Mouse (Mus musculus) myocyte (in vitro differentiated cells): ENCODE data around the gene Rab36. TPM values are rescaled to one million over a fixed set of nuclear protein-coding genes. Genes with fewer than 3 reads are reported as not detected.

Experiments used
- H3K27me3 ChIP-seq: one replicate; pipeline ENCODE4 v1.6.1; 2011; ENCODE audit not compliant: control insufficient read depth, insufficient read depth, insufficient read length
- H3K36me3 ChIP-seq: one replicate; pipeline ENCODE4 v1.6.1; 2011; ENCODE audit not compliant: control insufficient read depth, insufficient read depth
- H3K4me2 ChIP-seq: one replicate; pipeline ENCODE4 v1.6.1; 2011; ENCODE audit warnings: low read depth, control low read depth
- H3K4me3 ChIP-seq: one replicate; pipeline ENCODE4 v1.5.1; 2011; ENCODE audit warnings: mild to moderate bottlenecking, control low read depth, moderate library complexity
- H3K79me2 ChIP-seq: one replicate; pipeline ENCODE4 v1.6.1; 2011; ENCODE audit not compliant: control insufficient read depth, insufficient read depth
- H3ac ChIP-seq: one replicate; pipeline ENCODE4 v1.6.1; 2011; ENCODE audit not compliant: control insufficient read depth, insufficient read length
- CEBPB ChIP-seq: IDR thresholded peaks from 2 replicates; pipeline ENCODE4 v1.6.1; 2011; ENCODE audit warnings: mild to moderate bottlenecking, moderate library complexity; ENCODE audit not compliant: poor library complexity, insufficient read depth, severe bottlenecking
- E2F4 ChIP-seq: IDR thresholded peaks from one replicate; pipeline ENCODE4 v1.6.1; 2011; ENCODE audit warnings: mild to moderate bottlenecking, control low read depth, moderate library complexity; ENCODE audit not compliant: insufficient read depth
- MAX ChIP-seq: IDR thresholded peaks from one replicate; pipeline ENCODE4 v1.6.1; 2011; ENCODE audit warnings: low read depth, mild to moderate bottlenecking, control low read depth
- MYOD1 ChIP-seq, 3 experiments: IDR thresholded peaks; one replicate each; pipeline ENCODE4 v1.6.1; 2011; ENCODE audit warnings: control low read depth in 2 of 3, low read depth in 2 of 3, mild to moderate bottlenecking in 2 of 3, moderate library complexity in 1 of 3; ENCODE audit not compliant: insufficient read length in 2 of 3, control insufficient read depth in 1 of 3
- MYOG ChIP-seq, 3 experiments: IDR thresholded peaks; one replicate each; pipeline ENCODE4 v1.6.1; 2011; ENCODE audit warnings: control low read depth in 2 of 3, low read depth in 2 of 3, mild to moderate bottlenecking in 2 of 3; ENCODE audit not compliant: insufficient read length in 2 of 3, control insufficient read depth in 1 of 3, insufficient read depth in 1 of 3
- POLR2A ChIP-seq: IDR thresholded peaks from one replicate; pipeline ENCODE4 v1.6.1; 2011; ENCODE audit warnings: low read depth, mild to moderate bottlenecking, control low read depth, moderate library complexity; ENCODE audit not compliant: insufficient read length
- POLR2AphosphoS2 ChIP-seq: IDR thresholded peaks from one replicate; pipeline ENCODE4 v1.6.1; 2011; ENCODE audit warnings: low read depth, control low read depth; ENCODE audit not compliant: insufficient read length
- REST ChIP-seq: IDR thresholded peaks from one replicate; pipeline ENCODE4 v1.6.1; 2011; ENCODE audit warnings: mild to moderate bottlenecking, control low read depth, moderate library complexity; ENCODE audit not compliant: insufficient read depth, insufficient read length
- SRF ChIP-seq: IDR thresholded peaks from one replicate; pipeline ENCODE4 v1.6.1; 2011; ENCODE audit warnings: low read depth; ENCODE audit not compliant: control insufficient read depth, insufficient read length
- TCF12 ChIP-seq: IDR thresholded peaks from one replicate; pipeline ENCODE4 v1.6.1; 2011; ENCODE audit warnings: mild to moderate bottlenecking, control low read depth; ENCODE audit not compliant: poor library complexity, insufficient read depth, severe bottlenecking
- TCF3 ChIP-seq: IDR thresholded peaks from one replicate; pipeline ENCODE4 v1.6.1; 2011; ENCODE audit warnings: low read depth, control low read depth; ENCODE audit not compliant: insufficient read length
- USF1 ChIP-seq: IDR thresholded peaks from one replicate; pipeline ENCODE4 v1.6.1; 2011; ENCODE audit warnings: low read depth, mild to moderate bottlenecking, control low read depth, moderate library complexity
- polyA plus RNA-seq: library from polyadenylated mRNA; unstranded; fragments of >200 nt; fragmentation: generic; extraction: Trizol; gene quantifications from one replicate; pipeline ENCODE4 v1.2.1, GENCODE M21; 2012; ENCODE audit warnings: missing spikeins

The Rab36 gene
- polyA plus RNA-seq, 1 experiment = 0.83 TPM

DNA sequence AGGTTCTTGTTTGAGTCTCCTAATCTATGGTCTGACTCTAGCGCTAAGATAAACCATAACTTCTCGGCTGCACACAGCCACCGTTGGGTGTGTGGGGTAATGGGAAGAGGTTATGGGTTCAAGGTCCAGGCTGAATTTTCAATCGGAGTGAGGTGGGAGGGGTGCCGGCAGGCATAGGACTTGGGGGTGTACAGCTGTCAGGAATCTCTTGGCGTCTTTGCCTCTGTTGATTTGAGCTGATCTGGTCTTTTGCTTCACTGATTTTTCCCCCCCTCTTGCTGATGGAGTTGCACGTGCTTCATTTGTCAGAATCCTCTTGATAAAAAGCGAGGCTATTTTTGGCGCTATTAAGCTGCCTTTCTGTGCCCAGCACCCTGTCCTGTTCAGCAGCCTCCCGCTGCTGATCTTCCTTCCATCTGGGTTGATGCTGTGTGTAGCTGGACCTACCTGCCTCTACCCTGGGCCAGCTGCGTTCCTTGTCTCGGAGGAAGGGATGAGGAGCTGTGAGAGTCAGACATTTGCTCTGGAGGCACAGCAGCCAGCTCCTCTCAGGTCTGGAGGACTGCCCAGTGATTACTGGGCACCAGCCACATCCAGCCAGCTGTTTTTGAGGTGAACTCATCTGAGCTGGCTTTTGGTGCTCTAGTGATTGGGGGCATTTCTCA lies 26.6 kb downstream of the Rab36 start:
- Histone ChIP-seq H3K36me3 (no peaks in the 10 kb centered on the region), H3K4me3 (peak overlapping the region; percentile 26), H3ac (no peak overlapping the region), H3K27me3 (no peaks in the 10 kb centered on the region), H3K4me2 (peak overlapping the region; percentile 64), H3K79me2 (peaks cover 54% of the 10 kb centered on the region)
- TF ChIP-seq USF1 (no peak), MAX (no peak), TCF12 (no peak), POLR2A (no peak), SRF (no peak), CEBPB (no peak), MYOD1 (IDR thresholded peaks at IDR 0.05; ENCODE audit: control insufficient read depth in 1 of 3, insufficient read length in 2 of 3, low read depth in 2 of 3) (no peak), E2F4 (no peak), POLR2AphosphoS2 (no peak), REST (no peak), TCF3 (no peak), MYOG (IDR thresholded peaks at IDR 0.05; ENCODE audit: control insufficient read depth in 1 of 3, insufficient read depth in 1 of 3, insufficient read length in 2 of 3, low read depth in 2 of 3) (no peak)

DNA sequence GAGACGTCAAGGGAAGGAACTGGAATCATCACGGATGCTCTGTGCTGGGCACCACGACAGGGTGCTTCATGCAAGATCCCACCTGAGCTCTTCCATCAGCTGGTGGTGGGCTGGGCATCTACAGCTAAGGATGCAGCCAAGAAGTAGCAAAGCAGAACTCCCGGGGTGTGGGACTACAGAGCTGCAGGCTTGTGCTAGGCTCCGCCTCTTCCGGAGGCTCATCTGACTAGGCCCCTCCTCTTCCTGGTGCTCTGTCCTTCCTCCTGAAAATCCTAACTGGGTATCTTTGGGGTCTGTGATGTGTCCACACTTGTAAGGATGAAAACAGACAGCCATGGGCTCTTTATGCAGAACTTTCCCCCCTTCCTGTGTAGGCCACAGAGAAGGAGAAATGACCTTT lies 28.8 kb downstream of the Rab36 start:
- Histone ChIP-seq H3K27me3 (no peaks in the 10 kb centered on the region), H3K4me2 (no peak overlapping the region), H3K4me3 (no peak overlapping the region), H3ac (no peak overlapping the region), H3K36me3 (no peaks in the 10 kb centered on the region), H3K79me2 (peaks cover 63% of the 10 kb centered on the region)
- TF ChIP-seq CEBPB (no peak), MAX (no peak), REST (no peak), MYOG (IDR thresholded peaks at IDR 0.05; ENCODE audit: control insufficient read depth in 1 of 3, insufficient read depth in 1 of 3, insufficient read length in 2 of 3, low read depth in 2 of 3) (no peak), POLR2AphosphoS2 (no peak), SRF (no peak), E2F4 (no peak), POLR2A (no peak), TCF12 (no peak), TCF3 (no peak), USF1 (no peak), MYOD1 (IDR thresholded peaks at IDR 0.05; ENCODE audit: control insufficient read depth in 1 of 3, insufficient read length in 2 of 3, low read depth in 2 of 3) (no peak)

DNA sequence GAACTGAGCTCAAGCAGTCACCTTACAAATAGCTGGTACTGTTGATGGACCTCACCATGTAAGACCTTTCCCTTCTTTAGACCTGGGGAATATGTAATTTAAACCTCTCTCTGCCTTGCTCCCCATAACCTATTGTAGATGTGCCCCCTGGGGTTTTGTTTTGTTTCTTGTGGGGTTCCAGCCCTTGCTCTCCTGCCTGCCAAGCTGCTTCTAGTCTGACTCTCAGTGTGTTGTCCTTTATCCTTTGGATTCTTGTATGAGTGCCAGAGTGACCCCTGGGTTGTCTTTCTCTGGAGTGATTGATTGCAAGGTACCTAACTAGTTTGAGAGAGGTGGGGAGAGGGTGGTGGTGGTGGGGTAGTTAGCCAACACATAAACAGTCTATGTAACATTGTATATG lies 30.6 kb downstream of the Rab36 start:
- no peaks in the 10 kb centered on the region for H3K27me3 ChIP-seq
- H3K79me2 ChIP-seq = peaks cover 69% of the 10 kb centered on the region
- no peaks in the 10 kb centered on the region for H3K36me3 ChIP-seq
- TF ChIP-seq POLR2AphosphoS2 = no peak
- H3ac ChIP-seq = no peak overlapping the region
- H3K4me3 ChIP-seq = no peak overlapping the region
- H3K4me2 ChIP-seq = no peak overlapping the region

DNA sequence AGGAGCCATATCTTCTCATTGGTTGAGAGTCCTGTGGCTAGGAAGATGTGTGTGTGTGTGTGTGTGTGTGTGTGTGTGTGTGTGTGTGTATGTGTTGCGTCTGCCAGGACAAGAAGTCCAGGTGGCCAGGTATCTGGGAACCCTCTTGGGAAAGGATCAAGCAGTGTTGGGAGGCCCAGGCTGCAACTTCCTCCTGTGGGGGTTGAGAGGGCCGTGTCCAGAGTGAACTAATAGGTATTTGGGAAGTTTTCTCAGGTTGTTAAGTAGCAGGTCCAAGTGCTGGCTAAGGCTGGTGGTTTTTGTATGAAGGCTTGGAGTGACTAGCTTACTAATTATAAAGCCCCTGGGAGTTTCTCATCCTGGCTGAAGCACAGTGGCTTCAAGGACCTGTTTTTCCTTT lies 31.2 kb downstream of the Rab36 start:
- H3K4me2 ChIP-seq = no peak overlapping the region
- no peaks in the 10 kb centered on the region for H3K36me3 ChIP-seq
- H3K4me3 ChIP-seq = no peak overlapping the region
- peaks cover 70% of the 10 kb centered on the region for H3K79me2 ChIP-seq
- TF ChIP-seq MYOD1 (IDR thresholded peaks at IDR 0.05; ENCODE audit: control insufficient read depth in 1 of 3, insufficient read length in 2 of 3, low read depth in 2 of 3) = no peak
- TF ChIP-seq MYOG (IDR thresholded peaks at IDR 0.05; ENCODE audit: control insufficient read depth in 1 of 3, insufficient read depth in 1 of 3, insufficient read length in 2 of 3, low read depth in 2 of 3) = no peak
- TF ChIP-seq POLR2AphosphoS2 = no peak
- TF ChIP-seq USF1 = no peak
- TF ChIP-seq E2F4 = no peak
- no peak for TF ChIP-seq MAX
- no peak for TF ChIP-seq POLR2A
- TF ChIP-seq TCF3 = no peak
- TF ChIP-seq TCF12 = no peak
- no peak for TF ChIP-seq SRF
- no peak for TF ChIP-seq REST
- no peak for TF ChIP-seq CEBPB
- no peak overlapping the region for H3ac ChIP-seq
- no peaks in the 10 kb centered on the region for H3K27me3 ChIP-seq
